Mouse (Mus musculus) G1E-ER4 (cell line): Measurements from ENCODE around the gene Glod5. TPM values are rescaled to one million over a fixed set of nuclear protein-coding genes. Genes with fewer than 3 reads are reported as not detected.
A peak's percentile ranks its signal among the peaks of the same experiment; 100 is the strongest.

ENCODE experiments used
- GATA1 ChIP-seq: IDR thresholded peaks from one replicate; pipeline ENCODE4 v1.8.0; 2012; ENCODE audit warnings: low read length, inconsistent platforms
- polyA plus RNA-seq: library from polyadenylated mRNA; stranded (reverse); fragments of >175 nt; gene quantifications from 2 replicates; pipeline ENCODE4 v1.2.3, GENCODE M21; 2012

The Glod5 gene
- polyA plus RNA-seq, 1 experiment = not detected

DNA sequence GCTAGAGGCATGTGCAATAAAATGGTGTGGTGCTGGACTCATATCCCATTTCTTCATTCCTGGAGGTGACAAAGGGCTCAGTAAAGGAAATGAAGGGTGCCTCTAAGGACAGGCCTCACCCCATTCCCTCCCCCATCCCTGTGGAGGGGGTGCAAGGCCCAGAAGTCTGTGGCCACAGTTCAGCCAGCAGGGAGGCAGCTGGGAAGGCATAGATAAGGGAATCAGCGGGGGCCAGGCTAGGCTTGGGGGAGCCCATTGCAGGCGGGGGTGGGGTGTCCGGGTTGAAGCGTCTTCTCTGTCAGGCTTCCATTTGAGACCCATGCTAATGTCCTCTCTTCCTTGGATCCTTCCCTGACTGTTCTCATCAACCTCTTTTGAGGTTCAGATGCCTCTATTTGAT, 47.0 kb downstream of the Glod5 start:
- TF ChIP-seq GATA1 = peak; percentile 23

DNA sequence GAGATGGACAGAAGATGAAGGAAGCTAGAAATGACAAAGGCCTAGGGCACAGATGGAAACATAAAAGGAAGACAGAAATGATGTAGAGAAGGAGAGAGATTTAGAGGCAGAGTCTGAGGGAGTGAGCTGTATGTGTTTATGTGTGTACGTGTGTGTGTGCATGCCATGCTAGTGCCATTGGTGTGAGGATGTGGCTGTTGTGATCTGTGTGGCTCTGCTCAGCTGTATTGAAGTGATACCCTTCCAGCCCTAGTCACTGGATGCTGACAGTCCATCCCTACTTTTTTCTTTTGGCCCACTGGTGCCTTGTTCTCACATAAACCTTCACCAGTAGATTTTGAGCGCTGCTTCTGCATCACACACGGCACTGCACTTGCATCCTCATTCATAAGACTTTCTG, 49.4 kb downstream of the Glod5 start:
- no peak for TF ChIP-seq GATA1

DNA sequence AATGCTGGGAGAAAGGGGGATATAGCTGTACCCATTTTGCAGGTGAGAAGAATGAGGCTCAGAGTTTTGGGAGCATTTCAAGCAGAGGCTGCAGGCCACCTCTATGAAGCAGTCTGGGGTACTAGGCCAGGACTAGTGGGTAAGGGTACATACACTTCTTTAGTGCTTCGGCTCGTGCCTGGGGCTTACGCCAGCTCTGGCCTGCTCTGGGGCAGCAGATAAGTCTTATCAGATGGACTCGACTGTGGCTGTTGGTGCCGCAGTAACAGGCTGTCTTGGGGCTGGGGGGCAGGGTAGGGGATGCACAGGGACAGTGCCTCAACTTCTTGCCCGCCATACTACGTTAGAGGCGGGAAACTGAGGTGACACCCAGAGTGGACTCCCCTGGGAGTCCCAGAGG, 50.1 kb downstream of the Glod5 start:
- peak; percentile 59 for TF ChIP-seq GATA1

DNA sequence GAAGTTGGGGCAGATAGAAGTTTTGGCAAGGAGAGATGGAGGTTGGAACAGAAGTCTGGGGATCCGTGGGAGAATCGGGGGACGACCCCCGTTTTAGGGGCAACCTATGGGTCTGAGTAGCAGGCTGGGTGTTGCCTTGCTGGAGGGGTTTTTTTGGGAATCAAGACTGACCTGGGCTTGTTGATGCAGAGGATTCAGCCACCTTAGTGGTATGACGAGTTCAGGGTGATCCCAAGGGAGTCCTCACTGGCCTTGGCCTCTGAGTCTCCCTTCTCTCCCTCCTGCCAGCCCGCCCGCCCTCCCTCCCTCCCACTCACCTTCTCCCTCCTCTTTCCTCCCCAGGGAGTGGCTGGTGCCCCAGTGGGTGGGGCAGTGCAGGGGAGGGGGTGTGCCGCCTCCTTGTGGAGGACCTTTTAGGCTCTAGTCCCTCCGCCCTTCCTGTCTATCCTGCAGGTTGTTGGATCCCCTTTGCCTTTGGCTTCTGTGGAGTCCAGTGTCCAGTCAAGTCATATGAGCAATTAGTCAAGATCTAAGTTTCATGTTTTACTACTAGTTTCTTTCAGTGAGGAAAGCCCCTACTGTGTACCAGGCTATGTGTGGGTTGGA, 50.6 kb downstream of the Glod5 start:
- TF ChIP-seq GATA1 = no peak

DNA sequence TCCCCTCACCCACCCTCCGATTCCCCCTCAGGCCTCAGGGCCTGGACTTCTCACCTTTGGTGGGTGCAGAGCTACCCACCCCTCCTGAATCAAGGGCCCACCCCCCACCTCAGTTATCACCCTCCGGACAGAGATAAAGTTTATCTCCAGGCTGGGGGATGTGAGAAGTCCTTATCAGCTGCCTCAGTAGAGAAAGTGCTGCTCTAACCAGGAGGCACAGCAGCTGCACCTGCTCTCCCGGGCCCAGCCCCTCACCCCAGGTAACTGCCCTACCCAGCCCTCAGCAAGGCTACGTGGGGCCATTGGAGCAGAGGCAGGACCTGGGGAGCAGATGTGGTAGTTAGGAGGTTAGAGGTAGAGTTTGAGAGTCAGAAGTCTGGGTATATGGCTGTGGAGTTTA, 52.1 kb downstream of the Glod5 start:
- no peak for TF ChIP-seq GATA1

DNA sequence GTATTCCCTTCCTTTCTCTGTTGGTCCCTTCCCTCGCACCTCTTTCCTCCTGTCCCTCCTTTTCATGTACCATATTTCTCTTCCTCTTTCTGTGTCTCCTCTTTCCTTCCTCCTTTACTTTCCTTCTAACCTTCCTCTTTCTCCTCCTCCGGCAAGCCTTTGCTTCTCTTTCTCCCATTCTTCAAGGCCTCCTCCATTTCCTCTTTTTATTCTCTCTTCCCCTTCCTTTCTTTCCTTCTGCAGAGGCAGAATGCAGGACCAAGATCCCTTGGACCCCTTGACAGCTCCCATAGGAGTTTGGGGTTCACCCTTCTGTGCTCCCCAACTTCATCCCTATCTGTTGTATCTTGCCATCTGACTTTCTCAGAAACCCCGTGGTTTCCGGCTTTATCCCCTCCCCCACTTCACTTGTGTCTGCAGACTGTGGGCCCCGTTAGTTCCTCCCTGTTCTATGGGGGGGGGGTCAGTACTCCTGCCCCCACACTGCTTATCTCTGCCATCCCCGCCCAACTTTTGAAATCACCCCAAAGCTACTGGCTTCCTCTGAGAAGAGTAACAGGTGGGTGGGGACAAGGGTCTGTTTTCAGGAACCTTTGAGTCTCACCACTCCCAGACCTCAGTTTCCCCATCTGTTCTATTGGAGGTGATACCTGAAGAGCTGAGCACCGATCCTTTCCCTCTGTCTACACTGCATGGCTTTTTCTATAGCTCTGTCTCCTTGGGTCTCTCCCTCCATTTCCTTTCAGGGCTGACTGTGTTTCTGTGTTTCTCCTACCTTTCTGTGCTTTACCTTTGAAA, 54.3 kb downstream of the Glod5 start:
- peak; percentile 20 for TF ChIP-seq GATA1

DNA sequence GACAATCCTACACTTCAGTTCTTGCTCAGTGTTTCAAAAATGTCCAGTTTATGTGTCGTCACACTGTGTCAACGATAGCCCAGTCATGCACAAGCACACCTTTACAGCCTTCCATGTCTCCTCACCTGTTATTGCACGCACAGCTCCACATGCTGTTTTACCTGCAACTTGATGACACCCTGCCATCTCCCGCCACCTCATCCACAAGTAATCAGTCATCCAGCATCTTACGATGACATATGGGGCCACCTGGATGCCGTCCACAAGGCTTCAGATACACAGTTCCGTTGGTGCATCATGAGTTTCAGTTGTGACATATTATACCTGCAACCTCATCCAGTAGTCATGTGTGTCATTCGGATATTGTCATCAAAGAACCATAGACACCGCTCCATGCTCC, 59.4 kb downstream of the Glod5 start:
- no peak for TF ChIP-seq GATA1

Other genes with a start within 250 kb of the Glod5 start
- 23.3 and 28.3 TPM in 2 replicates for gene Gripap1, start 228.7 kb downstream of the Glod5 start, polyA plus RNA-seq
- 0.22 and 0.31 TPM in 2 replicates for gene Kcnd1, start 196.2 kb downstream of the Glod5 start, polyA plus RNA-seq
- 71.5 and 82.8 TPM in 2 replicates for gene Otud5, start 177.1 kb downstream of the Glod5 start, polyA plus RNA-seq
- gene Pim2, start 140.2 kb downstream of the Glod5 start, polyA plus RNA-seq = 14.2 and 14.5 TPM in 2 replicates
- 60.7 and 69.5 TPM in 2 replicates for gene Slc35a2, start 134.5 kb downstream of the Glod5 start, polyA plus RNA-seq
- gene Pqbp1, start 119.2 kb downstream of the Glod5 start, polyA plus RNA-seq = 179 and 197 TPM in 2 replicates
- 129 and 177 TPM in 2 replicates for gene Timm17b, start 119.1 kb downstream of the Glod5 start, polyA plus RNA-seq
- gene Gm10491, start 110.7 kb downstream of the Glod5 start, polyA plus RNA-seq = not detected in 2 replicates
- gene Gm10490, start 109.0 kb downstream of the Glod5 start, polyA plus RNA-seq = not detected in 2 replicates
- gene Pcsk1n, start 98.7 kb downstream of the Glod5 start, polyA plus RNA-seq = not detected in 2 replicates
- gene Eras, start 89.9 kb downstream of the Glod5 start, polyA plus RNA-seq = not detected in 2 replicates
- gene Hdac6, start 70.6 kb downstream of the Glod5 start, polyA plus RNA-seq = 2.6 and 3.2 TPM in 2 replicates
- gene Gata1, start 40.4 kb downstream of the Glod5 start, polyA plus RNA-seq = 1,486 and 2,392 TPM in 2 replicates
- 19.8 and 22.2 TPM in 2 replicates for gene Suv39h1, start 56.3 kb upstream of the Glod5 start, polyA plus RNA-seq
- 177 and 230 TPM in 2 replicates for gene Was, start 72.0 kb upstream of the Glod5 start, polyA plus RNA-seq
- gene Wdr13, start 114.4 kb upstream of the Glod5 start, polyA plus RNA-seq = 39.6 and 40.4 TPM in 2 replicates
- gene Rbm3, start 127.4 kb upstream of the Glod5 start, polyA plus RNA-seq = 55.5 and 225 TPM in 2 replicates
- 4.8 and 6.5 TPM in 2 replicates for gene Tbc1d25, start 157.7 kb upstream of the Glod5 start, polyA plus RNA-seq
- 2.6 and 3.6 TPM in 2 replicates for gene Ebp, start 175.0 kb upstream of the Glod5 start, polyA plus RNA-seq
- 5.0 TPM in 2 replicates for gene Porcn, start 188.0 kb upstream of the Glod5 start, polyA plus RNA-seq
- 17.1 and 19.7 TPM in 2 replicates for gene Ftsj1, start 233.9 kb upstream of the Glod5 start, polyA plus RNA-seq